Mouse (Mus musculus): Measurements from ENCODE around the gene Bnc2.

The Bnc2 gene

GRCm38 (mm10) chr4:84632832-84633789 lies 42.0 kb downstream of the Bnc2 start:
- in situ Hi-C loops (cut with MboI), result no loop called here

GRCm38 (mm10) chr4:84627616-84628015 lies 47.5 kb downstream of the Bnc2 start:
- in situ Hi-C loops (cut with MboI), result no loop called here

- in situ Hi-C loops (cut with MboI), result no loop called here
Measured at GRCm38 (mm10) chr4:84623312-84623711, 51.8 kb downstream of the Bnc2 start.

- in situ Hi-C loops (cut with MboI), result no loop called here
Measured at GRCm38 (mm10) chr4:84621785-84622184, 53.3 kb downstream of the Bnc2 start.

- in situ Hi-C loops (cut with MboI), result no loop called here
Measured at GRCm38 (mm10) chr4:84609861-84610260, 65.2 kb downstream of the Bnc2 start.

- in situ Hi-C loops (cut with MboI), result no loop called here
Measured at GRCm38 (mm10) chr4:84604461-84604860, 70.6 kb downstream of the Bnc2 start.

GRCm38 (mm10) chr4:84580260-84580952 lies 94.7 kb downstream of the Bnc2 start:
- in situ Hi-C loops (cut with MboI), result no loop called here

GRCm38 (mm10) chr4:84578296-84578695 lies 96.8 kb downstream of the Bnc2 start:
- in situ Hi-C loops (cut with MboI), result no loop called here

GRCm38 (mm10) chr4:84566123-84566522 lies 109.0 kb downstream of the Bnc2 start:
- in situ Hi-C loops (cut with MboI), result no loop called here

- in situ Hi-C loops (cut with MboI), result no loop called here
Measured at GRCm38 (mm10) chr4:84545204-84545871, 129.7 kb downstream of the Bnc2 start.

- in situ Hi-C loops (cut with MboI), result no loop called here
Measured at GRCm38 (mm10) chr4:84544646-84545045, 130.4 kb downstream of the Bnc2 start.

- in situ Hi-C loops (cut with MboI), result no loop called here
Measured at GRCm38 (mm10) chr4:84540531-84540930, 134.5 kb downstream of the Bnc2 start.

- in situ Hi-C loops (cut with MboI), result no loop called here
Measured at GRCm38 (mm10) chr4:84539396-84539795, 135.7 kb downstream of the Bnc2 start.

- in situ Hi-C loops (cut with MboI), result no loop called here
Measured at GRCm38 (mm10) chr4:84528886-84529789, 145.9 kb downstream of the Bnc2 start.

GRCm38 (mm10) chr4:84528358-84528757 lies 146.7 kb downstream of the Bnc2 start:
- in situ Hi-C loops (cut with MboI), result no loop called here

GRCm38 (mm10) chr4:84527066-84527933 lies 147.8 kb downstream of the Bnc2 start:
- in situ Hi-C loops (cut with MboI), result no loop called here

- in situ Hi-C loops (cut with MboI), result no loop called here
Measured at GRCm38 (mm10) chr4:84523651-84524221, 151.3 kb downstream of the Bnc2 start.

- in situ Hi-C loops (cut with MboI), result no loop called here
Measured at GRCm38 (mm10) chr4:84523211-84523610, 151.9 kb downstream of the Bnc2 start.

- in situ Hi-C loops (cut with MboI), result no loop called here
Measured at GRCm38 (mm10) chr4:84521562-84521961, 153.5 kb downstream of the Bnc2 start.

GRCm38 (mm10) chr4:84510466-84510865 lies 164.6 kb downstream of the Bnc2 start:
- in situ Hi-C loops (cut with MboI), result no loop called here
